Mouse (Mus musculus) kidney, adult 18-20 months (tissue): ENCODE results near the gene Ep300.
A peak's percentile ranks its signal among the peaks of the same experiment; 100 is the strongest.

Experiments
- DNase-seq: peaks from one replicate; pipeline ENCODE4 v3.0.0; 2021

Gene Ep300

GRCm38 (mm10) chr15:81584913-81585745, at the start of gene Ep300:
Ep300 (plus strand) TSS chr15:81585351.
- DNase-seq = peak; percentile 96

GRCm38 (mm10) chr15:81535881-81536351, 49.2 kb upstream of the Ep300 start:
- no peak for DNase-seq

DNA sequence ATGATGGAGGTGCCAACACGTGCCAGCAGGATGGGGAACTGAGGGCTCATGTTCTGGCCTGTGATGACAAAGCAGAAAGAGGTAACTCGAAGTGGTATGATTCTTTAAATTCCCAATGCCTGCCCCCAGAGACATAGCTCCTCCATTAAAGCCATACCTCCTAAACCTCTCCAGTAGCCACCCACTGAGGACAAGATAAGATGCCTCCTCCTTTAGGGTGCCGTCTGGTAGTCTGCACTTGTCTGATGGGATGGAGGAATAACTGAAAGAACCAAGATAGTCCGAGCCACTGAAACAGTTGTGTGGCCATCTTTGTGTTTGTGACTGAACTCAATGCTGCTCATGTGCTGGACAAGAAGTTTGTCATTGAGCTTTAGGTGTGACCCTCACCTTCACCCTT, 47.0 kb upstream of the Ep300 start:
- no peak for DNase-seq

DNA sequence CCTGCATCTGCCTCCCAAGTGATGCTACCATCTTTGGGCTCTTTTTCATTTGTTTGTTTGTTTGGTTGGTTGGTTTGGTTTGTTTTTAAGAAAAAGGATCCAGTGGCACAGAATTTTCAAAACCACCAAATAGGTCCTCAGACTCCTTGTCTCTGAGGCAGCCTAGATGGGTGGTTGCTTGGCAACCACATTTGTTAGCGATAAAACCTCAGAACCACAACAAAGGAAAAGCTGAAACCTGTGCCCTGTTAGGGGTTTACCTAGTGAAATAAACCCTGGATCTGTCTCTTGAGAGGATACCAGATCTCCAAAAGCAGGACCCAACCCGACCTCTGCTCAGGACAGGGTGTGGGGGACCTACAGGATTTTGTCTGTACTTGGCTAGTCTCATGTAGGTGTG, 45.6 kb upstream of the Ep300 start:
- no peak for DNase-seq

DNA sequence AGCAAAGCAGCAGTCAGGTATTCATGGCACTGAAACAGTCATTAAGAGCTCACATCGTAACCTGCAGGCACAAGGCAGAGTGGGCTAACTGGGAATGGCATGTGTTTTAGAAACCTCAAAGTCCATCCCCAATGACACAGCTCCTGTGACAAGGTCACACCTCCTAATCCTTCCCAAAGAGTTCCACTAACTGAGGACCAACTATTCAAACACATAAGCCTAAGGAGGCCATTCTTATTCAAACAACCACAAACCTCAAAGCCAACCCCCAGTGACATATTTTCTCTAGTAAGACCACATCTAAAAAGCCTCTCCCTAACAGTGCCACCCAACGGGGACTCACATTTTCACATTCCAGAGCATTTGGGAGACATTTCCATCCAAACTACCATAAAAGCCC, 40.2 kb upstream of the Ep300 start:
- no peak for DNase-seq

- no peak for DNase-seq
Observed at GRCm38 (mm10) chr15:81545387-81546176, 39.6 kb upstream of the Ep300 start.

- DNase-seq = no peak
Observed at GRCm38 (mm10) chr15:81553455-81553854, 31.7 kb upstream of the Ep300 start.

GRCm38 (mm10) chr15:81554558-81555297, 30.4 kb upstream of the Ep300 start:
- peak; percentile 40 for DNase-seq

- DNase-seq = no peak
Observed at GRCm38 (mm10) chr15:81555986-81556385, 29.2 kb upstream of the Ep300 start.

DNA sequence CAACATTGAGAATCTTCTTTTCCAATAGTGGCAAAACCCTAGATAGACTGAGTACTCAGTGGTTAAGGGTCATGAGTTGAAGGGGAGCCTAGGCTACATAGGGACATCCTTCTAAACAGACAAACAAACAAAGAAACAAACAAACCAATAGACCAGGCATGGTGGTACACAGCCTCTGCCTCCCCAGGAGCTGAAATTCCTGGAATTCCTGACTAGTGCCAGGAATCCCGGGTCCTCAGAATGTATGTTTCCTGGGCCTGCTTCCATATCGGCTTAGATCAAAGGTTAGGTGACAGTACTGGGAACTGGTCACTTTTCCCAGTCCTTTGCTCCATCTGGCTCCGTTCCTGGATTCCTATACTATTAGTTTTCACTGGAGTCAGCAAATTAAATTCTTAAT, 23.6 kb upstream of the Ep300 start:
- DNase-seq = no peak

GRCm38 (mm10) chr15:81561996-81562395, 23.2 kb upstream of the Ep300 start:
- no peak for DNase-seq

GRCm38 (mm10) chr15:81562491-81563488, 22.4 kb upstream of the Ep300 start:
- DNase-seq = peak; percentile 62

DNA sequence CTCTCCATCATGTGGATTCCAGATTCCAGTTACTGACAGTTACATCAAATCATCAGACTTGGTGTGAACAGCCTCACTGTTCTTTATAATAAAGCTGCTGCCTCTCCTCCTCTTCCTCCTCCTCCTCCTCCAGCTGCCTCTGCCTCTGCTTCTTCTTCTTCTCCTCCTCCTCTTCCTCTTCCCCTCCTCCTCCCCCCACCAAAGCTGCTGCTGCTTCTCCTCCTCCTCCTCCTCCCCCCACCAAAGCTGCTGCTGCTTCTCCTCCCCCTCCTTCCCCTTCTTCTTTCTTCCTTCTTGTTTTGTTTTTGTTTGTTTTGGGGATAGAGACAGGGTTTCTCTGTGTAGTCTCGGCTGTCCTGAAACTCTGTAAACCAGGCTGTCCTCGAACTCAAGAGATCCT, 17.1 kb upstream of the Ep300 start:
- DNase-seq = no peak

GRCm38 (mm10) chr15:81568592-81568991, 16.6 kb upstream of the Ep300 start:
- no peak for DNase-seq

DNA sequence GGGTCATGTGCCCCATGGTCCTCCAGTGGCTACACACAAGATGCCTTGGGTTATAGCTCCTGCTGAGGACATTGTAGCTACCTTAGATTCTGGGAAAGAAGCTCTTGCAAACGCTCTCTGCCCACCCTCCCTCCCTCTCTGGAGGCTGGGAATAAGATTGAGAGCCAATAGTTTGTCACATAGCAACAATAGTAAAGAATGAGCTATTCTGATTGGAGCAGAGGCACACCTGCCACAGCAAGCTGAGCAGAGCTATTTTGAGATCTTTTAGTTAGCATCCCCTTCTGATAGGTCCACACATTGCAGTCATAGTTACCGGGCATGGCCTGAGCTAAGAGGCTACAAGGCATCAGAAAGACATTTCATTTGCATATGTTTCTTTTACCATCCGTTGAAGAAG, 8.2 kb upstream of the Ep300 start:
- no peak for DNase-seq

- DNase-seq = no peak
Observed at GRCm38 (mm10) chr15:81577743-81578165, 7.4 kb upstream of the Ep300 start.

DNA sequence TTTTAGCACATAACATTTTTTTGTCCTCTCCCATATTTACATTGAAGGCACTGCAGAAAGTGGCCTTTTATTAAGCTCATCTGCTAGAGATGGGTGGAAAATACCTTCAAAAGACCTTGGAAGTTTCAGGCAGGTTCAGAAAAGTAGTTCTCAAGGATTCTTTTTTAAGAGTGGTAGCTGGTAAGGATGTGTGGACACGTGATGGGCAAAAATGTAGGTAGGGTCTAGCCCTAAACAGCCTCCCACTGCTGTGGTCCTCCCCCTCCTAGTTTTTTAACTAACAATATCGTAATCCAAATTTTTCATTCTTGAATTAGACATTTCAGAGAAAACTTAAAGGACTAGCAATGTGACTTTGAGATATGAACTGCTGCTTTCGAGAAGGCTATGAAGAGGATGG, 685 bp upstream of the Ep300 start:
- DNase-seq = no peak

DNA sequence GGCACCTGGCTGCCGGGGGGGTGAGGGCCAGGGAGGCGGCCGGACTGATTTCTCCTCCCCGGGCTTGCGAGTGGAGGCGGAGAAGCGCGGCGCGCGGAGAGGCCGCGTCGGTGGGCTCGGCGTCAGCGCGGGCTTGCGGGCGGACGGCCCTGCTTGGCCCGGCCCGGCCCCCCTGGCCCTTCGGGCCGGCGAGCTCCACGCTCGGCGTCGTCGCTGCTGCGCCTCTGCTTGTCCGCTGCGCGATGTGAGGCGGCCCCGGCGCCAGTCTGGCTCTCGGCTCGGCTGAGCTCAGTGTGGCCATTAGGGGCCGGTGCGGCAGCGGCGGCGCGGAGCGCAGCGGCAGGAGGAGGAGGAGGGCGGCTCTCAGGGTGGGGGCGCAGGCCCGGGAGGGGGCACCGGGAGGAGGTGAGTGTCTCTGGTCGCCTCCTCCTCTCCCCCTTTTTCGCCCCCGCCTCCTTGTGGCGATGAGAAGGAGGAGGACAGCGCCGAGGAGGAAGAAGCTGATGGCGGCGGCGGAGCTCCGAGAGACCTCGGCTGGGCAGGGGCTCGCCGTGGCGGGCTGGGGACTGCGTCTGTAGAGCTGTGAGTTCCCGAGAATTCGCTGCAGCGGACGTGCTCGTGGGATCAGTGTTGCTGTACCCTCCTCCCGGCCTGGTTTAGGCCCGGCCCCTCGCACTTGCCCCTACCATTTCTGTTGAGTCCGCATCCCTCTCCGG, 753 bp downstream of the Ep300 start:
- DNase-seq = peak; percentile 85

GRCm38 (mm10) chr15:81586466-81586865, 1.3 kb downstream of the Ep300 start:
- DNase-seq = no peak

DNA sequence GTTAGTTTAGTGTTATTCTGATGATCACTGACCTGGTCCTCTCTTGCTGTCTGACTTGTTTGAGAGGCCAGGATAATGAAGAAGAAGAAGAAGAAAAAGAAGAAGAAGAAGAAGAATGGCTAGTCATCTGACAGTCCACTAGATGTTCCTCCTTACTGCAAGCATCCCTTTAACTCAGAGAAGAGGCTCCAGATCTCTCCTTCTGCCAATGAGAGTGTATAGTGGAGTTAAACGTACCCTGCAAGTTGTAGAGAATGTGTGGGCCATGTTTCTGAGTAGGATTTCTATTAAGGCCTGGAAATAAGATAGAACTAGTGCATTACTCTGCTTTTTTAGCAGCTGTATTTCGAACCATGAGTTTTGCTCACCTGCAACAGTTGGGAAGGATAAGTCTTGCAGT, 2.5 kb downstream of the Ep300 start:
- no peak for DNase-seq

DNA sequence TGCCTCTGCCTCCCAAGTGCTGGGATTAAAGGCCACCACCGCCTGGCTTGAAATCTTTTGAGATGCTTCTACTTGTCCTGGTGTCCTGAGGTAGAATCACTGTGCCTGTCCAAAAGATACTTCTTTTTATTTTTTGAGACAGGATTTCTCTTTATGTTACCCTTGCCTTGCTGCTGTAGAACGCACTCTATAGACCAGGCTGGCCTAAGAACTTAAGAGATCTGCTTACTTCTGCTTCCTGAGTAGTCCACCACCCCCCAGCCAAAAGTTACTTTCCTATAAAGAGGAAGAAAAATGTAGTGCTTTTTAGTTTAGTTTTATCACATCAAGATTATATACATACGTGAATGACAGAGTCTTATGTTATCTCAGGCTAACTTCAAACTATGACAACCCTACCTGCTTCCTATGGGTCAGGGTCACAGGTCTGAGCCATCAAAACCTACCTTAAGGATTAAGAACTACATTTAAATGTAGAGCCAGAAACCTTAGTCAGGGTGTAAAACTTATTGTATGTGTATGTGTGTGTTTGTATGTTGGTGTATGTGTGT, 9.1 kb downstream of the Ep300 start:
- no peak for DNase-seq
